Mouse (Mus musculus) embryonic facial prominence, embryonic 11.5 days (tissue): ENCODE measurements around the gene Lhpp. TPM values are rescaled to one million over a fixed set of nuclear protein-coding genes. Genes with fewer than 3 reads are reported as not detected.

Experiments
- ATAC-seq: fragments of 200-750 bp; cut with Nextera tagmentation; replicated peaks from 2 replicates; pipeline ENCODE4 v1.8.0; 2017; ENCODE audit warnings: low read depth; ENCODE audit not compliant: insufficient number of reproducible peaks, low FRiP score, low TSS enrichment
- DNase-seq: peaks from one replicate; pipeline ENCODE4 v3.0.0-alpha.2; 2015; ENCODE audit warnings: low spot score
- H3K27ac ChIP-seq: fragments of 300-500 bp; sonication (generic); replicated peaks from 2 replicates; pipeline ENCODE4 v1.5.1; 2014; ENCODE audit warnings: mild to moderate bottlenecking, low read depth, low read length, control low read depth
- H3K27me3 ChIP-seq: fragments of 300-500 bp; sonication (generic); 2 replicates; pipeline ENCODE4 v1.6.1; 2014; ENCODE audit warnings: mild to moderate bottlenecking, low read length, moderate library complexity, mixed read lengths; ENCODE audit not compliant: control insufficient read depth, insufficient read depth
- H3K36me3 ChIP-seq: fragments of 300-500 bp; sonication (generic); replicated peaks from 2 replicates; pipeline ENCODE4 v1.6.1; 2014; ENCODE audit warnings: low read depth, mild to moderate bottlenecking, low read length, moderate library complexity, mixed read lengths; ENCODE audit not compliant: control insufficient read depth, insufficient read depth
- H3K4me1 ChIP-seq: fragments of 300-500 bp; sonication (generic); 2 replicates; pipeline ENCODE4 v1.6.1; 2014; ENCODE audit warnings: low read length, mixed read lengths; ENCODE audit not compliant: control insufficient read depth, insufficient read depth
- H3K4me2 ChIP-seq: fragments of 300-500 bp; sonication (generic); 2 replicates; pipeline ENCODE4 v1.6.1; 2014; ENCODE audit warnings: low read depth, mild to moderate bottlenecking, control low read depth, low read length, moderate library complexity
- H3K4me3 ChIP-seq: fragments of 300-500 bp; sonication (generic); 2 replicates; pipeline ENCODE4 v1.5.1; 2014; ENCODE audit warnings: low read depth, low read length, control low read depth
- H3K9ac ChIP-seq: fragments of 300-500 bp; sonication (generic); replicated peaks from 2 replicates; pipeline ENCODE4 v1.6.1; 2014; ENCODE audit warnings: mild to moderate bottlenecking, control low read depth, low read length
- H3K9me3 ChIP-seq: fragments of 300-500 bp; sonication (generic); replicated peaks from 2 replicates; pipeline ENCODE4 v1.6.1; 2016; ENCODE audit warnings: mild to moderate bottlenecking, low read length, inconsistent platforms, mixed read lengths; ENCODE audit not compliant: control insufficient read depth
- WGBS: fragments of 180-500 bp; shearing (Covaris S2); extraction: QIAGEN DNeasy Blood & Tissue Kit; methylation state at CpG from one replicate; pipeline ENCODE4 v1.1.7; 2014; 5-methylcytosine and 5-hydroxymethylcytosine counted together
- polyA plus RNA-seq: library from polyadenylated mRNA; unstranded; fragments of >200 nt; fragmentation: Nextera tagmentation; extraction: Ambion mirVana; gene quantifications from 2 replicates; pipeline ENCODE4 v1.2.1, GENCODE M21; 2014

Lhpp gene
- polyA plus RNA-seq, 1 experiment from 2014 or later = 15.5 TPM

- no peaks in the 10 kb centered on the region for H3K36me3 ChIP-seq
- H3K9me3 ChIP-seq = no peaks in the 10 kb centered on the region
- H3K27ac ChIP-seq = no peak overlapping the region
- no peak overlapping the region for H3K4me3 ChIP-seq
- no peak for ATAC-seq
- H3K27me3 ChIP-seq = no peaks in the 10 kb centered on the region
- H3K9ac ChIP-seq = no peak overlapping the region
- DNase-seq = no peak
- 67% methylated on average over 6 of the region's 6 CpGs for WGBS
- no peak overlapping the region for H3K4me2 ChIP-seq
- H3K4me1 ChIP-seq = peaks cover 5% of the 10 kb centered on the region; the same call in 1 of the 2 replicates
These were observed 121.8 kb downstream of the Lhpp start for GRCm38 (mm10) chr7:132732136-132732789.

GRCm38 (mm10) chr7:132733521-132733920 is 123.1 kb downstream of the Lhpp start:
- H3K9me3 ChIP-seq = no peaks in the 10 kb centered on the region
- DNase-seq (no peak), ATAC-seq (no peak)
- WGBS = 76% methylated on average over 6 of the region's 6 CpGs
- no peaks in the 10 kb centered on the region for H3K27me3 ChIP-seq
- H3K36me3 ChIP-seq = no peaks in the 10 kb centered on the region
- no peak overlapping the region for H3K27ac ChIP-seq
- no peak overlapping the region for H3K4me2 ChIP-seq
- no peak overlapping the region for H3K9ac ChIP-seq
- no peak overlapping the region for H3K4me3 ChIP-seq
- H3K4me1 ChIP-seq = peaks cover 5% of the 10 kb centered on the region; the same call in 1 of the 2 replicates

- no peaks in the 10 kb centered on the region for H3K36me3 ChIP-seq
- no peaks in the 10 kb centered on the region for H3K9me3 ChIP-seq
- peaks cover 5% of the 10 kb centered on the region; the same call in 1 of the 2 replicates for H3K4me1 ChIP-seq
- H3K27me3 ChIP-seq = no peaks in the 10 kb centered on the region
- H3K4me3 ChIP-seq = no peak overlapping the region
- DNase-seq (no peak), ATAC-seq (no peak)
- H3K9ac ChIP-seq = no peak overlapping the region
- H3K27ac ChIP-seq = no peak overlapping the region
- no peak overlapping the region for H3K4me2 ChIP-seq
- WGBS = 85% methylated on average over 9 of the region's 9 CpGs
These were observed 123.8 kb downstream of the Lhpp start for GRCm38 (mm10) chr7:132734222-132734621.

- DNase-seq (peak; percentile 51), ATAC-seq (0 out of 2 replicates have a peak, but pooled peaks have one; percentile 27)
- H3K27ac ChIP-seq = no peak overlapping the region
- WGBS = 44% methylated on average over 5 of the region's 5 CpGs
- H3K36me3 ChIP-seq = no peaks in the 10 kb centered on the region
- H3K4me2 ChIP-seq = no peak overlapping the region
- H3K9ac ChIP-seq = no peak overlapping the region
- peaks cover 5% of the 10 kb centered on the region; the same call in 1 of the 2 replicates for H3K4me1 ChIP-seq
- no peak overlapping the region for H3K4me3 ChIP-seq
- H3K9me3 ChIP-seq = no peaks in the 10 kb centered on the region
- no peaks in the 10 kb centered on the region for H3K27me3 ChIP-seq
These were observed 124.7 kb downstream of the Lhpp start for GRCm38 (mm10) chr7:132735145-132735544.

GRCm38 (mm10) chr7:132736099-132736862 is 125.8 kb downstream of the Lhpp start:
- no peaks in the 10 kb centered on the region for H3K36me3 ChIP-seq
- WGBS = 59% methylated on average over 17 of the region's 17 CpGs
- peaks cover 5% of the 10 kb centered on the region; the same call in 1 of the 2 replicates for H3K4me1 ChIP-seq
- ATAC-seq (no peak), DNase-seq (peak; percentile 51)
- no peak overlapping the region for H3K4me3 ChIP-seq
- H3K4me2 ChIP-seq = no peak overlapping the region
- no peaks in the 10 kb centered on the region for H3K9me3 ChIP-seq
- no peak overlapping the region for H3K27ac ChIP-seq
- H3K27me3 ChIP-seq = no peaks in the 10 kb centered on the region
- no peak overlapping the region for H3K9ac ChIP-seq

- Histone ChIP-seq H3K9me3 (no peaks in the 10 kb centered on the region), H3K4me1 (peaks cover 5% of the 10 kb centered on the region; the same call in 1 of the 2 replicates), H3K9ac (no peak overlapping the region), H3K4me2 (no peak overlapping the region), H3K4me3 (no peak overlapping the region), H3K27ac (no peak overlapping the region), H3K36me3 (no peaks in the 10 kb centered on the region), H3K27me3 (no peaks in the 10 kb centered on the region)
- DNase-seq = no peak
- WGBS = 89% methylated on average over 6 of the region's 6 CpGs
- no peak for ATAC-seq
These were observed 128.4 kb downstream of the Lhpp start for GRCm38 (mm10) chr7:132738844-132739243.

GRCm38 (mm10) chr7:132739829-132740228 is 129.4 kb downstream of the Lhpp start:
- DNase-seq (no peak), ATAC-seq (no peak)
- Histone ChIP-seq H3K9ac (no peak overlapping the region), H3K27me3 (no peaks in the 10 kb centered on the region), H3K9me3 (no peaks in the 10 kb centered on the region), H3K4me2 (no peak overlapping the region), H3K36me3 (no peaks in the 10 kb centered on the region), H3K27ac (no peak overlapping the region), H3K4me3 (no peak overlapping the region), H3K4me1 (peaks cover 5% of the 10 kb centered on the region; the same call in 1 of the 2 replicates)
- WGBS = 89% methylated on average over 6 of the region's 6 CpGs

- no peak overlapping the region for H3K9ac ChIP-seq
- H3K27me3 ChIP-seq = no peaks in the 10 kb centered on the region
- no peaks in the 10 kb centered on the region for H3K36me3 ChIP-seq
- no peaks in the 10 kb centered on the region for H3K4me1 ChIP-seq
- H3K27ac ChIP-seq = no peak overlapping the region
- no peak overlapping the region for H3K4me2 ChIP-seq
- DNase-seq (no peak), ATAC-seq (no peak)
- WGBS = 84% methylated on average over 5 of the region's 5 CpGs
- no peak overlapping the region for H3K4me3 ChIP-seq
- H3K9me3 ChIP-seq = no peaks in the 10 kb centered on the region
These were observed 132.5 kb downstream of the Lhpp start for GRCm38 (mm10) chr7:132742912-132743311.
